Mouse (Mus musculus) liver, embryonic 13.5 days (tissue): ENCODE measurements around the gene Aplf. TPM values are rescaled to one million over a fixed set of nuclear protein-coding genes. Genes with fewer than 3 reads are reported as not detected.
"Not testable (repeated sequence)": the region's sequence is repeated elsewhere in the genome, so short reads cannot be mapped to it uniquely, and the experiment has no call there.

Experiments
- ATAC-seq: fragments of 200-750 bp; cut with Nextera tagmentation; 2 replicates; pipeline ENCODE4 v1.8.0; 2017; ENCODE audit warnings: low read depth, mild to moderate bottlenecking, moderate number of reproducible peaks, moderate library complexity
- DNase-seq: peaks from one replicate; pipeline ENCODE4 v3.0.0; 2022
- H3K27ac ChIP-seq: fragments of 300-500 bp; sonication (generic); 2 replicates; pipeline ENCODE4 v1.5.1; 2015; ENCODE audit warnings: moderate library complexity, mild to moderate bottlenecking, inconsistent platforms
- H3K27me3 ChIP-seq: fragments of 300-500 bp; sonication (generic); 2 replicates; pipeline ENCODE4 v1.6.1; 2015; ENCODE audit warnings: mild to moderate bottlenecking, inconsistent platforms
- H3K36me3 ChIP-seq: fragments of 300-500 bp; sonication (generic); 2 replicates; pipeline ENCODE4 v1.6.1; 2015; ENCODE audit warnings: mild to moderate bottlenecking, inconsistent platforms
- H3K4me1 ChIP-seq: fragments of 300-500 bp; sonication (generic); replicated peaks from 2 replicates; pipeline ENCODE4 v1.6.1; 2015; ENCODE audit warnings: inconsistent platforms
- H3K4me2 ChIP-seq: fragments of 300-500 bp; sonication (generic); 2 replicates; pipeline ENCODE4 v1.6.1; 2015; ENCODE audit warnings: inconsistent platforms, mild to moderate bottlenecking, moderate library complexity
- H3K4me3 ChIP-seq: fragments of 300-500 bp; sonication (generic); replicated peaks from 2 replicates; pipeline ENCODE4 v1.5.1; 2015; ENCODE audit warnings: mild to moderate bottlenecking, inconsistent platforms
- H3K9ac ChIP-seq: fragments of 300-500 bp; sonication (generic); 2 replicates; pipeline ENCODE4 v1.6.1; 2015; ENCODE audit warnings: mild to moderate bottlenecking, inconsistent platforms
- H3K9me3 ChIP-seq: fragments of 300-500 bp; sonication (generic); replicated peaks from 2 replicates; pipeline ENCODE4 v1.6.1; 2016; ENCODE audit warnings: inconsistent platforms
- WGBS: fragments of 180-500 bp; shearing (Covaris S2); methylation state at CpG from one replicate; pipeline ENCODE4 v1.1.7; 2015; ENCODE audit not compliant: insufficient replicate concordance; 5-methylcytosine and 5-hydroxymethylcytosine counted together
- polyA plus RNA-seq: library from polyadenylated mRNA; unstranded; fragments of >200 nt; fragmentation: Nextera tagmentation; extraction: Ambion mirVana; gene quantifications from 2 replicates; pipeline ENCODE4 v1.2.1, GENCODE M21; 2015

Aplf gene
- polyA plus RNA-seq, 1 experiment from 2014 or later: 16.6 TPM

- not testable (repeated sequence) for H3K9ac ChIP-seq, H3K27ac ChIP-seq, H3K36me3 ChIP-seq, H3K27me3 ChIP-seq, H3K4me1 ChIP-seq, H3K4me2 ChIP-seq, H3K4me3 ChIP-seq, DNase-seq, ATAC-seq, H3K9me3 ChIP-seq
- WGBS: 68% methylated on average over 15 of the region's 15 CpGs
Measured at GRCm38 (mm10) chr6:87628936-87629335, 43.1 kb downstream of the Aplf start.

GRCm38 (mm10) chr6:87623151-87623550, 48.8 kb downstream of the Aplf start:
- Histone ChIP-seq H3K27ac (no peak overlapping the region), H3K4me3 (no peak overlapping the region)
- WGBS: 79% methylated on average over 3 of the region's 3 CpGs

DNA sequence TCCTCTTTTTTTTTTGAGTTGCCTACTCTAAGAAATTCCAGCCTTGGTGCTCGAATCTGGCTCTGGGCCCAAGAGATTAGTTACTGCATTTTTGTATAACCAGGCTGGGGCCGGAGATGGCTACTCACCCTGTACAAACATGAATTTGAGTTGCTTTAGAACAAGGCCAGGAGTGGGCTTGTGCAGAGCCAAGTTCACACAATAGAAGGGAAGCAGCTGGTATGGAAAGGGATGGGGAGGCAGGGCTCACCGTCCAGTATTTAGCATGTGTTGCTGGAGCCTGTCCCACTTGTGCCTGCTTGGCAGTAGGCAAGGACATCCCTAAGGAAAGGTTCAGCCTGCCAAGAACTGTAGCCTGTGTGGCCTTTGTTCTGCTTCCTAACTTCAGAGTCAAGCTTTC, 50.7 kb downstream of the Aplf start:
- no peak for ATAC-seq
- DNase-seq: no peak
- H3K4me2 ChIP-seq: no peak overlapping the region
- H3K27me3 ChIP-seq: no peaks in the 10 kb centered on the region; the same call in 1 of the 2 replicates
- H3K4me1 ChIP-seq: no peaks in the 10 kb centered on the region
- no peak overlapping the region for H3K4me3 ChIP-seq
- WGBS: 55% methylated on average over 3 of the region's 3 CpGs
- H3K36me3 ChIP-seq: no peaks in the 10 kb centered on the region
- no peak overlapping the region for H3K9ac ChIP-seq
- no peaks in the 10 kb centered on the region for H3K9me3 ChIP-seq
- no peak overlapping the region for H3K27ac ChIP-seq

More at GRCm38 (mm10) chr6:87623151-87623550, 48.8 kb downstream of the Aplf start:
- H3K4me1 ChIP-seq: no peaks in the 10 kb centered on the region
- no peaks in the 10 kb centered on the region for H3K36me3 ChIP-seq
- no peaks in the 10 kb centered on the region for H3K9me3 ChIP-seq
- H3K4me2 ChIP-seq: no peak overlapping the region
- no peaks in the 10 kb centered on the region; the same call in 1 of the 2 replicates for H3K27me3 ChIP-seq
- no peak overlapping the region for H3K9ac ChIP-seq
- ATAC-seq (no peak), DNase-seq (no peak)

GRCm38 (mm10) chr6:87618021-87618420, 54.0 kb downstream of the Aplf start:
- DNase-seq: no peak
- no peak overlapping the region for H3K4me2 ChIP-seq
- no peak overlapping the region for H3K27ac ChIP-seq
- no peak for ATAC-seq
- no peaks in the 10 kb centered on the region; the same call in 1 of the 2 replicates for H3K27me3 ChIP-seq
- 0 out of 2 replicates have a peak, but pooled peaks cover 2% of the 10 kb centered on the region for H3K4me1 ChIP-seq
- H3K4me3 ChIP-seq: no peak overlapping the region
- H3K36me3 ChIP-seq: no peaks in the 10 kb centered on the region
- WGBS: 63% methylated on average over 8 of the region's 8 CpGs
- no peak overlapping the region for H3K9ac ChIP-seq
- no peaks in the 10 kb centered on the region for H3K9me3 ChIP-seq

DNA sequence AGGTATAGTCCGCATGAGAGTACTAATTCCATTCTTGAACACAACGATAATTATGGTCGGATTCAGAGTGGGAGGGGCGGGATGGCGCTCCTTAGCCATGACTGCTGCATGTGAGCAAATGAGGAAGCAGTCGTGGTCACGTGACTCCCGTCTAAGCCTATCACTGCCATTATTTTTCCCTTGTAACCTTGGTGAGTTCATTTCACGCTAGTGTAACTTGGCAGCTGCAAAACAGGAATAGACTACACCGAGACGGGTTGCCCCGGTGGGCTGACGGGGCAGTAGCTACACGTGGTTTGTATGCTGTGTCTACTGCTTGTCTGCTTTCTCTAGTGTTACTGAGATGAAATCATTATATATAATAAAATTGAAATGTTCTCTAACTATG, 56.3 kb downstream of the Aplf start:
- H3K4me2 ChIP-seq: no peak overlapping the region
- no peak overlapping the region for H3K27ac ChIP-seq
- H3K4me3 ChIP-seq: no peak overlapping the region
- H3K9ac ChIP-seq: no peak overlapping the region
- H3K9me3 ChIP-seq: no peaks in the 10 kb centered on the region
- DNase-seq (no peak), ATAC-seq (no peak)
- WGBS: 85% methylated on average over 14 of the region's 14 CpGs
- H3K4me1 ChIP-seq: 0 out of 2 replicates have a peak, but pooled peaks cover 2% of the 10 kb centered on the region
- no peaks in the 10 kb centered on the region for H3K36me3 ChIP-seq
- H3K27me3 ChIP-seq: no peaks in the 10 kb centered on the region; the same call in 1 of the 2 replicates

DNA sequence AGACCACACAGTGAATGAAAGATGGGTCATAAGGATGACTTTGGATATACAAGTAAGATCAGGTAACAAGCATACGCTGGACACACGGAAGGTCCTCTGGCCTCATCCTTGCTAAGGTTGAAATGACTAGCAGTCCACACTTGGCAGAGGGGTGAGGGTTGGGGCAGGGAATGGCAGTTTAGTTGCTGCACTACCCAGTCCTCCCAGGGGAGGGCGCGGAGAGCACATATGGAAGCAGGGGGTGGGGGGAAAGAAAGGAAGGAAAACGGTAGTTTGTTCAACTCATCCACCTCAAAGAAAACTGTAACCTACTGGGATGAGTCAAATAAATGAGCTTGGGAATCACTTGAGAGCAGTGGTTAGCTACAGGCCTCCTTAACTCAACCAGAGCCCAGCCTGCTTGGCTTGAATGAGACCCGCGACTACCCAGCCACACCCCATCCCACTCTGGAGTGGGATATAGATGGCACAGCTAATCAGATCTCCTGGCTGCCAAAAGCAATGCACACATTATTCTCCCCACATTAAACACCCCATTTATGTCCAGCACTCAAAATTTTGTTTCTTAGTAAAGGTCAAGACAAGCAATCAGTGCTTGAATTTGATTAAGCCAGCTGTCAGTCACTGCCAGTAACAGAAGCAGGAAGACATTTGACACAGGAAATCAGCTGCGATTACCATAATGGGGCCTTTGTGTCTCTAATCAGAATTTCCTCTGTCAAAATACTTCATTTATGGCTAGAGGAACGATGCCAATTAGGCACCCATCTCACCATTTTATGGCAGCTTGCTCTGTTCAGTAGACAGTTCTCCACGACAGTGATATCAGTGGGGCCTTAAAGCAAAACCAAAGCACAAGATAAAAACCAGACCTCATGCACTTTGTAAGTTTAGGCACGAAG, 56.9 kb downstream of the Aplf start:
- WGBS: 40% methylated on average over 11 of the region's 11 CpGs
- ATAC-seq (no peak), DNase-seq (peak; percentile 26)
- H3K9ac ChIP-seq: no peak overlapping the region
- H3K27ac ChIP-seq: no peak overlapping the region
- peaks cover 3% of the 10 kb centered on the region; the same call in 1 of the 2 replicates for H3K27me3 ChIP-seq
- no peaks in the 10 kb centered on the region for H3K9me3 ChIP-seq
- no peak overlapping the region for H3K4me3 ChIP-seq
- 0 out of 2 replicates have a peak, but pooled peaks cover 2% of the 10 kb centered on the region for H3K4me1 ChIP-seq
- no peaks in the 10 kb centered on the region for H3K36me3 ChIP-seq
- no peak overlapping the region for H3K4me2 ChIP-seq

- Histone ChIP-seq H3K9ac (no peak overlapping the region), H3K27ac (no peak overlapping the region), H3K4me2 (no peak overlapping the region), H3K9me3 (no peaks in the 10 kb centered on the region), H3K36me3 (no peaks in the 10 kb centered on the region), H3K27me3 (peaks cover 28% of the 10 kb centered on the region), H3K4me1 (no peaks in the 10 kb centered on the region), H3K4me3 (no peak overlapping the region)
- ATAC-seq: no peak
- DNase-seq: no peak
Measured at GRCm38 (mm10) chr6:87599825-87600224, 72.2 kb downstream of the Aplf start.

DNA sequence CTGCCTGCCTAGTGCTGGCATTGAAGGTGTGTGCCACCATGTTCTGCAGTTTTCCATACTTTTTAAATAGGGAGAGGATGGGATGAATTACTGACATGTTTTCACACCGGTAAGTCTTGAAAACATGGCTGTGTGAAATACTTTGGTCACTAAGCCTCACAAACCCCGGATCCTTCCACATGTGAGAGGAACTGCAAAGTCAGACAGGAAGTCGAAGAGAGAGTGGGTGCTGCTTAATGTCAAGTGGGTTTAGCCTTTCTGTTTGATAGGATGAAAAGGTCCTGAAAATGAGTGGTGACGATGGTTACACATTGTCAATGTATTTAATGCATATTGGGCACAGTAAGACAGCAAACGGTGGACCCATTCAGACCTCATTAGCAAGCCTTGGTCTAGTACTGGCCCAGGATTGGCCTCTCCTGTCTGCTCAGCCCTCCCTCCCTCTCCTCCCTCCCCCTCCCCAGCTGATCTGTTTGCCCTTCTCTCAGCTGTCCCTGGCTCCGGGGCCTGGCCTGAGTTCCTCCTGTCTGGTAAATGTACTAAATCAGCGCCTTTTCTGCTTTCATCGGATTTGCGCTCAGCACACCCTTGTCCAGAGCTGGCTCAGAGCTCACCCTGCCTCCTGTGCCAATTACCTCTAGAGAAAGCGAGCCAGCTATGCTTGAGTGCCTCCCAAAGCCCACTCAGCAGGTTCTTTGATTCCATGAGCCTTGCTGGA, 74.7 kb downstream of the Aplf start:
- DNase-seq: no peak
- no peak overlapping the region for H3K4me3 ChIP-seq
- no peaks in the 10 kb centered on the region for H3K36me3 ChIP-seq
- no peaks in the 10 kb centered on the region for H3K4me1 ChIP-seq
- no peak overlapping the region for H3K9ac ChIP-seq
- no peaks in the 10 kb centered on the region for H3K9me3 ChIP-seq
- 56% methylated on average over 10 of the region's 10 CpGs for WGBS
- ATAC-seq: no peak
- H3K4me2 ChIP-seq: no peak overlapping the region
- peaks cover 20% of the 10 kb centered on the region for H3K27me3 ChIP-seq
- H3K27ac ChIP-seq: no peak overlapping the region

DNA sequence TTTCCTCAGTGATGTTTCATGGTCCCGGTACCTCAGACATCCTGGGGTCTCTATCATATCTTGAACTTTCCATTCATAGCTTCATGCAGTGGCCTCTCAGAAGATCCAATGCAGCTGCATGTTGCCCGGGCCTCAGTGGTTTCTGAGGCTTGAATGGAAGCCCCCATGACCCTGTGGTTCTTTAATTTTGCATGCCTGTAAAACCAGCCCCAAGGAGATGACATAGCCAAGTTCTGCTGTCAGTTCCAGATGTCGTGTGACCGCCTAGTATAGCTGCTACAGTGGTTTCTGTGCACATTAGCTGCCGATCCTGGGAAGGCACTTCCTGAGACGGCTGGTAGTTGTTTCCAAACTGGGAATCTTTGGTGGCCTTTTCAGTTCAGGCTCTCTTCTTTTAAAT, 77.8 kb downstream of the Aplf start:
- peaks cover 25% of the 10 kb centered on the region for H3K27me3 ChIP-seq
- no peaks in the 10 kb centered on the region for H3K36me3 ChIP-seq
- H3K9ac ChIP-seq: no peak overlapping the region
- no peak for ATAC-seq
- peaks cover 21% of the 10 kb centered on the region for H3K4me1 ChIP-seq
- H3K4me2 ChIP-seq: no peak overlapping the region
- H3K27ac ChIP-seq: no peak overlapping the region
- 56% methylated on average over 6 of the region's 6 CpGs for WGBS
- no peak for DNase-seq
- H3K9me3 ChIP-seq: no peaks in the 10 kb centered on the region
- H3K4me3 ChIP-seq: no peak overlapping the region

DNA sequence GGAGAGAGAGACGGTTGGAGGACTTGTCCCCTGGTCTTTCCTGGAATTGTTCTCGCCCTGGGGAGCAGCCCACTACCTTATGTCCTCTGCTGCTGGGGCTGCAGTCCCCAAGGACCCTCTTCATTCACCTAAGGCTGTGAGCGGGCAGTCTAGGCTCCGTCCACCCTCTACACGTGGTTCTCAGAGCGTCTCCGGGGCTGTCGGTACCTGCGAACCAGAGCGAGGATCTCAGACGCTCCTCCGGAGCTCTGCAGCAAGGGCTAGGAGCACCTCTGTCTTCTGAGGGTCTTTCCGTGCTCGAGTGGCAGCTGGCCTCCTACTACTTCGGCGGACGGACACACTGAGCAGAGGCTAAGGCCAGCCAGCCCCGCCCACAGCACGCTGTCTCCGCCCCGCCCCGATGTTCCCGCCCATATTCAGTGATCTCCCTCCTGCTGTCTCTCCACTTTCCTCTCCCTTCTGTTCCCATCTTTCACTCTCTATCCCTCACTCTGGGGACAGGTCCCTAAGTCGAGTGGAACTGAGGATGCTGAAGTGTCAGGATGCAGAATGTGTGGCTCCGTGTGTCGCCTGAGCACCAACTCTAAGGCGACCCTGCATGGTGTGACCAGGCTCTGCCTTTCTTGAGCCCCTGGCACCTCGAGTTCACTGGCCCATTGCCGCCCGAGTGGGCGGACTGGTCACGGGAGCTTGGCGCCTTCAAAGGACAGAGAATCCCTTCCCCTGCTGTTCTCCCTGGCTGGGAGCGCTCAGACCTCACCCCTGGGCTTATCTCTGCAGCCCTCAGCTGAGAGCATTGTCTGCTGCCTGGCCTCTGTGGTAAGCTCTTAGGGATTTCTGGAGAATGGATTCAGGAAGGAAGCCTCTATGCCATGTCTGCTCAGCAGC, 81.4 kb downstream of the Aplf start, which contains the start of gene Prokr1:
Gene Prokr1, minus strand, starts transcription at position 350 of the 888 bp plus-strand sequence.
- Histone ChIP-seq H3K4me3 (peak within 1 kb of the TSS; percentile 79), H3K27ac (peak within 1 kb of the TSS; percentile 80), H3K27me3 (peaks cover 46% of the 10 kb centered on the region), H3K36me3 (peaks cover 17% of the 10 kb centered on the region), H3K9me3 (no peaks in the 10 kb centered on the region), H3K4me2 (peak within 1 kb of the TSS; percentile 97), H3K9ac (peak within 1 kb of the TSS; percentile 89), H3K4me1 (peaks cover 57% of the 10 kb centered on the region)
- peak; percentile 92 for ATAC-seq
- peak; percentile 58 for DNase-seq
- 1% methylated on average over 34 of the region's 34 CpGs for WGBS
